Mouse (Mus musculus): ENCODE data around the gene Hvcn1. TPM values are rescaled to one million over a fixed set of nuclear protein-coding genes. Genes with fewer than 3 reads are reported as not detected.
"Not testable (repeated sequence)": the region's sequence is repeated elsewhere in the genome, so short reads cannot be mapped to it uniquely, and the experiment has no call there.

The Hvcn1 gene
- total RNA-seq, 2 experiments from 2014 or later = 45.1 to 51.2 TPM

DNA sequence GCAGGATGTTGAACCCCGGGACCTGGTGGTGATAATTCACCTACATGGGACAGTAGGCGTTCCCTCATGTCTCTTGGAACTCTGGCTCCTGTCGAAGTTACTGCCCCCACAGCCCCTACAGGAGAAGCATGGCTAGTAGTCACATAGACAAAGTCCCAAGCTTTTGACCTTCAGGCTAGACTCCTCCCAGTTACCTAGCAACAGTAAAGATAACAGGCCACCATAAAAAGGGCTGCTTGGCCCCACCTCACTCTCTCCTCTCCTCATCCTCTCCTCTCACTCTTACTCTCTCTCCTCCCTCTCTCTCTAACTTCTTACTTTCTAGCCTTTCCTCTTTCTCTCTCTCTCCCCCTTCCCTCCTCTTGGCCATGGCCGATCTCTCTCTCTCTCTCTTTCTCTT, 5.7 kb upstream of the Hvcn1 start:
- ATAC-seq (ENCODE audit: poor library complexity, severe bottlenecking) = no peak

DNA sequence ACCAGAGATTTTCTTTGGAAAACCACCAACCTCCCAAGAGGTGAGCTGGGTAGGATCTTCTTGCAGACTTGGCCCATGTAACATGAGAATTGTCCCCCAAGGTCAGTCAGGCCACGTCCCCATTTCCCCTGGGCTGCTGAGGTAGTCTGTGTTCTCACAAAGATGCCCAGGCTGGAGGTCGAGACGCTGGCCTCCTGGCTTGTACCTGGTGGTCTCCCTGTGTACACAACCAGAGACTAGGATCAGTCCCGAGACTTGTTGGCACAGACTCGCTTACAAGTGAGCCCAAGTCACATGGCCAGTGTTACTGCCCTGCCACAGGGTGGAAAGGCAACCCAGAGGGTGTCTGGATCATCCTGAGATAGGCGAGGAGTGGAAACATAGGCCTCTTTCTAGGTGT, 4.7 kb upstream of the Hvcn1 start:
- ATAC-seq (ENCODE audit: poor library complexity, severe bottlenecking) = no peak

DNA sequence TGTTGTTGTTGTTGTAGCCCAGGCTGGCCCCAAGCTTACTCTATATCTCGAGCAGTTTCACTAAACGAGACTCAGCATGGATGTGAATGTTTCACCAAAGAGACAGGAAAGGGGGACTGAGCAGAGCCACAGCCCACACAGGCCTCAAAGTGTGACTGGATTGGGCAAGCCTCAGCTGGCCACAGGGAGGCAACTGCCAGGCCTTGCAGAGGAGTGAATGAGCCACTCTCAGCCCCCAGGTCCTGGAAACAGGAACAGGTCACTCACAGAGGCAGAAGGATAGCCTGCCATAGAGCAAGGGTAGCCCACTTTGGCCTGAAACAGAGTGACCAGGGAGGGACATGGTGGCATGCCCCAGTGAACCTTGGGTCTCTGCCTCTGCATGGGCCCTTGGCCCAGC, 2.4 kb upstream of the Hvcn1 start:
- peak; percentile 68 for ATAC-seq (ENCODE audit: poor library complexity, severe bottlenecking)

DNA sequence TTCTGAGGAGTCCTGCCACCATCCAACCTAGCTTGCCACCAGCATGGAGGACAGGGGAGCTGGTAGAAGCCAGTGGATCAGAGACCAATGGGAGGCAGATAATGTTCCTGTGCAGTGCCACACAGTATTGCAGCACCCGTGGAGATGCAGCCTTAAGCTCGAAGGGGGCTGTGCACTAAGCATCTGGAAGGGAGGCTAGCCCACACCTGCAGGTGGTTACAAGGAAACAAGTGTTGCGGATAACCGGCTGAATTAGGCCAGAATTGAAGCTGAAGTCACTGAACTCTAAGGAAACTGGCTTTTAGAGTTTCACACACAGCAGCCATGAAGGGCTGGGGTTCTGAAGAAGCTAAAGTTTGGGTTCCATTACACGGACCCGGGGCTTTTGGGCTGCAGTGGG, 2.3 kb downstream of the Hvcn1 start:
- no peak for ATAC-seq (ENCODE audit: poor library complexity, severe bottlenecking)

DNA sequence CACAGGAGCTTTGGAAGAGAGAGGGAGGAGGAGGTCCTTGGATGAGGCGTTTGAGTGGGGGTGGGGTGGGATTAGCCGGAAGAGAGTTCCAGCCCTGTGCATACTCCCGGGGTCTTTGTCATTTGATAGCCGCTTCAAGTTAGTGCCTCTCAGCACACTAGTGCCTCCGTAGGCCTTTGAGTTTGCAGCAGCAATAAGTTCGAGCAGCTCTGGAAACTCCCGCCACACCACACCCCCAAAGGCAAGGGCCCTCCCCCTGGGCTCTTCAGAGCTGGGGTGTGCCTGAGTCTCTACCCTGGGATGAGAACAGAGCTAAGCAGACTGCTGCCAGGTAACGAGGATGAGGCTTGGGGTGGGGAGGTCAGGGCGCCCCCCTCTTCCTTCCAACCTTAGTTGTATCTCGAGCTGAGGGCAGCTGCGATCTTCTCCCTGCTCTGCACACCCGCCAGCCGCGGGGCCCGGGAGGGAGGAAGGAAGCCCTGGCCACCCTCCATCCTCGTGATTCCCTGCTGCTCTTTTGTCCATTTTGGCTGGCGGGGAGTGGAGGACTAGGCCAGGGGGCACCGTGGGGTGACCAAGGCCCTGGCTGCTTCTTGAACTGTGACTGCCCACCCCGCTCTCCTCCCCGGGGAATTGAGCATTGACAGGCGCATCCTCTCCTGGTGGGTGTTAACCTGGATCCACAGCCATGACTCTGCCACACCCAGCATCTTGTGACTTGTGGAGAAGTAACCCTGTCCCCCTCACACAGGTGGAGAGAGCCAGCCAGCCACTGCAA, 3.2 kb downstream of the Hvcn1 start:
- peak; percentile 47 for ATAC-seq (ENCODE audit: poor library complexity, severe bottlenecking)

DNA sequence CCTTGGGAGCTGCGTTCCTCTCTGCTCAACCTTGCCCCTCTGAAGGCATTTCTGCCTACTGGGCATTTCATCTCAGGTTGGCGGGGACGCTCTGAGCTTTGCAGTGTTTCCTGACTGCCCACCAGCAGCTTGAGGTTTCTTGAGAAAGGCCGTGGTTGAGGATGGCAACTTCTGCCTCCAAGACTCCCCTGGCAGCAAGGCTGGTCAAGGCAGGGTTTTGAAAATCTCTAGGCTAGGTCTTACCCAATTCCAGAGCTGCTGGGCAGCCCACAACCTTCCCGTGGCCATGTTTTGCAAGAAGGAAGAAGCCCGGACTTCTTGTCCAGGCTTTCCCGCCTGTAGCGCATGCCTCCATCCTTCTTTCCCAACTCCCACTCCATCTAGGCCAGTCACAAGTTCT, 4.3 kb downstream of the Hvcn1 start:
- ATAC-seq (ENCODE audit: poor library complexity, severe bottlenecking) = peak; percentile 47

DNA sequence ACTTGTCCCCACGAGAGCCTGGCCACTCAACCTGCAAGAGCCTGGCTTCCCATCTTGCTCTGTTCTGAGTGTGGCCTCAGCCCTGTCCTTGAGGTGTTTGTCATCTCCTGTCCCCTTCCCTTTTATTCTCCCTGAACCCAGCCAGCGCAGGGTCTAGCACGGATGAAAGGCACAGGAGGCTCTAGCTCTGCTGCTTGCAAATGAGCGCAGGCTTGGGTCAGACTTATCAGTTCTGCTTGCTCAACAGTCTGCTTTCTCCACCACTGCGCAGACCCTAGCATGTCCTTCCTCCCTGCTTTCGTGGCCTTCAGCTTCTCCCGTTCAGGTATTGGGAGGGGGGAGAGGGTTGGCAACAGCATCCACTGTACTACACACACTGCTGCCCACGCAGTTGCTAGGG, 5.5 kb downstream of the Hvcn1 start:
- ATAC-seq (ENCODE audit: poor library complexity, severe bottlenecking) = peak; percentile 33

DNA sequence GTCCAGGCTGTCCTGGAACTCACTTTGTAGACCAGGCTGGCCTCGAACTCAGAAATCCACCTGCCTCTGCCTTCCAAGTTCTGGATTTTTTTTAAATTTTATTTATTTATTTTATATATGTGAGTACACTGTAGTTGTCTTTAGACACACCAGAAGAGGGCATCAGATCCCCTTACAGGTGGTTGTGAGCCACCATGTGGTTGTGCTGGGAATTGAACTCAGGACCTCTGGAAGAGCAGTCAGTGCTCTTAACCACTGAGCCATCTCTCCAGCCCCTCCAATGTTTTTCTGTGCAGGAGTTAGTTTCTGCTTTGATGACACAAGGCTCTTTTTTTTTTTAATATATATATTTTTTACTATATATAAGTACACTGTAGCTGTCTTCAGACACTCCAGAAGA, 6.2 kb downstream of the Hvcn1 start:
- ATAC-seq (ENCODE audit: poor library complexity, severe bottlenecking) = not testable (repeated sequence)

DNA sequence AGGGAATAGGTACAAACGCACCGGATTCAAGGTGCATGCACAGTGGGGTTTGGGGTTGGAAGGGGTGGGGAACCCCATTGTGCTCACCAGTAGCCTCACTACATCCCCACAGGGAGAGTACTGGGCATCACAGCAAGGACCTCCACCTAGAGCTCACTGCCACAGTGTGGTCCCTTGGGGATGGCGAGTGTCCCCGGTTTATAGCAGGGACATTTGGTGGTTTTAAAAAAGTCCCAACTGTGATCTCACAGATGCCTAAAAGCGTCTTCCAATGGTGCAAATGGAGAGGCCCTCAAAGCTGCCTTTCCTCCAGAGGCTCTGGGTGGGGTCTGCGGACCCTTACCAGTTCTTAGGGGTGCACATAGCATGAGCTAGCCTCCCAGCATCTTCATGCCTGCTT, 7.3 kb downstream of the Hvcn1 start:
- ATAC-seq (ENCODE audit: poor library complexity, severe bottlenecking) = no peak

DNA sequence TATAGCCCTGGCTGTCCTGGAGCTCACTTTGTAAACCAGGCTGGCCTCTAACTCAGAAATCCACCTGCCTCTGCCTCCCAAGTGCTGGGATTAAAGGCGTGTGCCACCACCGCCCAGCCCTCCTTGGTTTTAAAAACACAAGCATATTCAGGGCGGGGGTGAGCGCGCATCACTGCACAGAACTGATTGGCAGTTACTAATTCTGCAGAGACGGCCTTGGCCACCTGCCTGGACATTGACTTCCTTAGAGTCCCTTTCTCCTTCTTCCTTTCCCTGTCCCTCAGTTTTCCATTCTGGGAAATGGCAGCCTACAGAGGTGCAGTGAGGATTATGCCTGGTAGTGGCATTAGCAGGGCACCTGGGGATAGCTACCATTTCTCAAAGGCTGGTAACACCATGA, 11.0 kb downstream of the Hvcn1 start:
- no peak for ATAC-seq (ENCODE audit: poor library complexity, severe bottlenecking)

DNA sequence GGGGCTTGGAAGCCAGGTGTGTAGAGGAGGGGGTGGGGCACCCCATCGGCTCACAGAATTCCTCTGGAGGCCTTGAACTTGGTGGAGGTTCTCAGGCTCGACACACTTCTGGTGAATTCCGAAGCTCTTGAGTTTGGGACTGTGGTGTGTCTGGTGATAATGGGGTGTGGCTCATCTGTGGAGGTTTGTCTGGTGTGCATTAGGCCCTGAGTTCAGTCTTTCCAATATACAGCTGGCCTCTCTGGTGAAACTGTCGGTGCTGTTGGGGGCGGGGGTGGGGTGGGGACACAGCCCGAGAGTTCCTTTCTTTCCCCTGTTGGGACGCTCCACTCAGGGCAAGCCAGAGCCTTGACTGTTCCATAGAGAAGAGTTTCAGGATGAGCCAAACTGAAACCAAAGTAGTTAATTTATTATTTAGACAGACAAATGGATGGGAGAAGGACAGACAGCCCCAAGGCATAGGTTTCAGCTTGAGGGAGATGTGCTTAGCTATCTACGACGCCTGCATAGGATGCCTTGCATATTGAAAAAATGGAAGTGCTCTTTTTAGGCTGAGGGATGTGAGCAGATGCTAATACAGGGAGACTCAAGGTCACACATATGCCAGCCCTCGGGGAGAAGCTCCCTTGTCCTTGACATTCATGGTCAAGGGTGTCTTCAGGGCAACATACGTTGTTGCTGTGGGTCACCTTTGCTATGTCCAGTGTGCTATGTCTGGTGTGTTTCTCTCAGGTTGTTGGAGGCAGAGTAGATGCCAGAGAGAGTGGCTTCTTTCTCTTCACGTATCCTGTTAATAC, 11.7 kb downstream of the Hvcn1 start:
- no peak for ATAC-seq (ENCODE audit: poor library complexity, severe bottlenecking)

DNA sequence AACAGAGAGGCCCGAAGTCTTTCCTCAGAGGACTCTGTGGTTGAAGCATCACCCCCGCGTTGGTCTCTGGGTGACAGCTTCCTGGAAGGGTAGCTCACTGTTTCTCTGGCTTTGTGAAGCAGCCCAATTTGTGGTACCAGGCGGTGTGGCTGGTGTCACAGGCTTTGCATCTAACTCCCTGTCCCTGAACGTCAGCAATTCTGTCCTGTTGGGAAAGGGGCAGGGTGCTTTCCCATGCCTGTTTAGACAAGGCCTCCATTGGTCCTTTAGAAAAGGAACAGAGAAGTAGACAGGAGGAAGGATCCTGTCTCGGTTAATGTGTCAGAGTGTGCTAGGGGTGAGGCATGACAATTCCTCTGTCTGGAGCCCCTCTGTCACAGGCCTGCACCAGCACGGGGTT, 12.3 kb downstream of the Hvcn1 start:
- peak; percentile 60 for ATAC-seq (ENCODE audit: poor library complexity, severe bottlenecking)

DNA sequence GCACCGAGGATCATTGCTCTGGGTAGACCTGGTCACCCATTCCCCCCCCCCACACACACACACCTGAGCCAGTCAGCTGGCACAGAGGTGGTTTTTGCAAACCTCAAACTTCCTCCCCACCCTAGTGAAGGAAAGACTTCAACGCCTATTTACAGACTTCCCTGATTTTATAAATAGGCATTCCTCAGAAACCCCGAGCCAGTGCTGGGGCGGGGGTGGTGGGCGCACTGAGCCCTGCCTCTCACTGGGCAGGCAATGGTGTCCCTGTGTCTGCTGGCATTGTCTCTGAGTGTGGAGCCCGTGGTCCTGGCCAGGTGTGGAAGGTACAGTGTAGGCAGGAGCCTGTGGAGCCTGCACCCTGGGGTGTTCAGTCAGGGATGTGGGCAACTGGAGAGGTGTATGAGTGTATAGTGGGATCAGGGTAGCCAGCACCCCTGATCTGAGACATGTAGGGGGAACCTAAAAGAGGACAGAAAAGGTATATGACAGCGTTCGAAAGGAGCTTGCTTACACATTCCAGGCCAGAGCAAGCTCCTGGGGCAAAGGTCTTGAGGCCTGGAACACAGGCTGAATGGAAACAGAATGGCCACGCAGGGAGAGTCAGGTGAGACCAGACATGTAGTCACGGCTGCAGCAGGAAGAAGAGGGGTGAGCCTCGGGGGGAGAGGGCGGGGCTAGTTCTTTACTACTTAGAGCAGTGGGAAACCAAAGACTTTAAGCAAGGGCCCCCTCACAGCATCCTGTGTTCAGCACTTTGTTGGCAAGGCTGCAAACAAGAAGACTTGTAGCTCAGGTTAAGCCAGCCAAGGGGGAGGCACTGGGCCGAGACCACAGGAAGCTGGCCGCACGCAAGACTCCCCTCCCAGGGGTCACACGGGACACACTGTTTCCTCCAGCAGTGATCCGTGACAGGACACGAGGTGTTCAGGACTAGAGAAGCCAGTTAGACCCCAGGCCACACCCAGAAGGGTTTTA, 13.3 kb downstream of the Hvcn1 start:
- ATAC-seq (ENCODE audit: poor library complexity, severe bottlenecking) = peak; percentile 59

DNA sequence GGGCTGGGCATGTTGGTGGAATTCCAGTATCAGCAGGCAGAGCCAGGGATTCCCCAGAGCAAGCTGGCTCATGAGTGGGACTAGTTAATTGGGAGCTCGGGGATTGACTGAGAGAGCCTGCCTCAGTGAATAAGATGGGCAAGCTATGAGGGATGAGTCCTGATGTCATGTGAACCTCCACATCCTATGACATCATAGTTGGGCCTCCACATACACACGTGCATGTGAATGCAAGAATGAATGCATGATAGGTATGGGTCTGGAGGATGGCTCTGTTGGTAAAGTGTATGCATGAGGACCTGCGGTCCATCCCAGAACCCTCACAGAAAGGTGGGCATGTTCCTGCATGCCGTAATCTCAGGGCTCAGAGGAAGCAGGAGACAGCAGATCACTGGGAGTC, 14.5 kb downstream of the Hvcn1 start:
- ATAC-seq (ENCODE audit: poor library complexity, severe bottlenecking) = no peak

DNA sequence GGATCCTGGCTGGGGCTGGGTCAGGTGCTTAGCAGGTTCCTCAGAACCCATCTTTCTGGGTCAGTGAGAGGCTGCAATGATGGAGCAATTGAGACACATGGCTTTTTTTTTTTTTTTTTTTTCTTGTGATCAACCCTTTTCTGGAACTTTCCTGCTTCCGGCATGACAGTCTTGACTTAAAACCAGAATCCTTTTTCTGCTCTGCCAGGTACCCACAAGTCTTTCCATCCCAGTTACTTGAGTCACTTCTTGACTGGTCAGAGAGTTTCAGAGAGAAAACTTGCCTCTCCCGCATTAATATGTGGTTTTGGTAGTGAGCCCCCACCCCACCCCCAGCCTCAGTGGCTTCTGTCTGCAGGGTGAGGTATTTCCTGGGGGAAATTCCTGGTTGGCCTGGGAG, 17.7 kb downstream of the Hvcn1 start:
- ATAC-seq (ENCODE audit: poor library complexity, severe bottlenecking) = no peak

DNA sequence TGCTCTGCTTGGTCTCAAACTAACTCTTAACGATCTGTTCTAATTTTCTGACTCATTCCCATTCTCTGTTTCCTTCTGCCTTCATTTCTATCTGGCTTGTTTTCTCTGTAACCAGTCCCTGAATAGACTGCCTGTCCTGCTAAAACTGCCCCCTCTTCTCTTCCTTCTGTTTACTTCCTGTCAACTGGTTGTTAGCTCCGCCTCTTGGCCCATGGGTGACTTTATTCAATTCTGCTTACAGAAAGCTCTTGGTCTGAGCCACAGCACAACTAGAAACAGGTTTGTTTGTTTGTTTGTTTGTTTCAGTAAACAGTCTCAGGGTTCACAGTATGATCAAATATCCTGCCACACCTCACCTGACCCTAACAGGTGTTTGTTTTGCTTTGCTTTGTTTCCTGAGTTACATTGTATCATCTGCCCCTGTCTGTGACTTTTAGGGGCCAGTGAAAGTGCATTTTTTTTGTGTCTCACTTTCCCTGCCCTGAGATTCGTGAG, 21.7 kb downstream of the Hvcn1 start:
- no peak for ATAC-seq (ENCODE audit: poor library complexity, severe bottlenecking)

DNA sequence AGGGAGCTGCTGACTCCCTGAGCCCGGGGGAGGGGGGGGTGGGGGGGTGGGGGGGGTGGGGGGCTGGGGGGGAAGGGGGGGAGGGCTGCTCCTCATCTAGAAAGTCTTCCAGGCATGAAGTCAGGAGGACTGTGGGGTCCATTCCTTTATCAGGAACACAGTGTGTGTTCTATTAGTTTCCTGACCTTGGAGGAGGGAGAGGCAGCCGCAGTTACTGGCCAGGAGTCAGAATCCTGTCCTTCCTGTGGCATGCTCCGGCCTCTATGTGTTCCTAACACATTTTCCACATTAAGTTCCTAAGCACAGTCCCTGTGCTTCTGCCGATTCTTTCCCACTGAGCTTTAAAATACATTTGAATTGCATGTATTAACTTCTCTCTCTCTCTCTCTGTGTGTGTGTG, 22.2 kb downstream of the Hvcn1 start:
- no peak for ATAC-seq (ENCODE audit: poor library complexity, severe bottlenecking)

DNA sequence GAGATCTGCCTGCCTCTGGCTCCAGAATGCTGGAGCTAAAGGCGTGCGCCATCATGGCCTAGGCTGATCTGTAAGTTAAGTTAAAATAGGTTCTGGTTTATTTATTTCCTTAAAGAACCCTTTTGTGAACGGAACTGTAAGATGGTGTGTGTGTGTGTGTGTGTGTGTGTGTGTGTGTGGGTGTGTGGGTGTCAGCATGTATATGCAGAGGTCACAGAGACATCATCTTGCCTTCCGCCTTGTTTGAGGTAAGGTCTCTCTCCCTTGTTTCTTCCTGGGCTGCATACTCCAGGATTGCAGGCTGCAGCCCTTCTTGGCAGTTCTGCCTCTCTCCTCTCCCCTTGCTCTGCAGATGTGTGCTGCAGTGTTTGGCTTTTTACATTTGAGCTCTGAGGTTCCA, 24.2 kb downstream of the Hvcn1 start:
- ATAC-seq (ENCODE audit: poor library complexity, severe bottlenecking) = no peak

DNA sequence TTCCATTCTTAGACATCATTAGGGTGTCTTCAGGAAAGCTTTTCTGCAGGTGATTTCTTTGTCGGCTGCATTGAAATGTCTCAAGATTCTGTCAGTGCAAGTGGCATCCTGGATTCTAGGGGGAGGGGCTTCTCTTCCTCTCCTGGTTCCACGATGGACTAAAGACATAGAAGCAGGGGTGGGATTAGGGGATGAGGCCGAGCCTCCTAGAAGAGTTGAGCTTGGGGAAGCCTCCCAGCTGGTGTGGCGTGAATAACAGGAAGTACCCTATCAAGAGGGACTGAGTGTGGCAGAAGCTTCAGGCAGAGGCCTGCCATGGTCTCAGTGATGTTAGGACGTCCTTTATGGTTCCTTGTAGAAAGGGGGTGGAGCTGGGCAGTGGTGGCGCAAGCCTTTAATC, 24.8 kb downstream of the Hvcn1 start:
- peak; percentile 38; the same call in 1 of the 2 replicates for ATAC-seq (ENCODE audit: poor library complexity, severe bottlenecking)

DNA sequence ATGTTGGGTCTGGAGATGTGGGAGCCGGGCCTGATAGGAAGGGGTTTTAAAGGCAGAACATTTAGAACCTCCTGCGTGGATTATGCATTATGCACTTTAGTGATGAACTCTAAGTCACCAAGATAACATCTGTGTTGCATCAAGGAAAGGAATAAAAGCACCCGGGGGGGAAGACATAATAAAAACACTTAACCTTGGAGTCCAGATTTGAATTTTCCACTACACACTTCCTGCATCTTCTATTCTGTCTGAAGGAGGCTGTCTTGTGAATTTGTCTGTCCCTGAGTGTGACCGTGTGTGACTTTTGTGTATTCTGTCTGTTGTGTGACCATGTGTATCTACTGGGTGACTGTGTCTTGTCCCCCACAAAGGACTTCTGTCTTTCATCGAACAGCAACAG, 25.4 kb downstream of the Hvcn1 start:
- ATAC-seq (ENCODE audit: poor library complexity, severe bottlenecking) = no peak

DNA sequence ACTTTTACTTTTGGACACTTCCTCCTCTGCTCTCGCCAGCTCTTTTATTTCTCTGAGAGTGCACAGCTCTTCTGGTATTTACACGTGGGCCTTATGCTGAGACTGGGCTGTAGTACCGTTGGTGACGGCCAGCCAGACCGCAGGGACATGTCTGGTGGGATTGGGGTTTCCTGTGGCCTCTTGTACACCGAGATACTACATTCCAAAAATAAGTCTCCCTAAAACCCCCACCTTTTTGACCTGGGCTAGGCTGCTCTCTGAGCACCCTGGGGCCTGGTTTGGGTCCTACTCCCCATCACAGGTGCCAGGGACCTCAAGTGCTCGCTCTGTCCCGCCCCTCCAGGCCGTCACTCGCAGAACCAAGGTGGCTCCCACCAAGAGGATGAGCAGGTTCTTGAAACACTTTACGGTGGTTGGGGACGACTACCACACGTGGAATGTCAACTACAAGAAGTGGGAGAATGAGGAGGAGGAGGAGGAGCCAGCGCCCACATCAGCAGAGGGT, 26.5 kb downstream of the Hvcn1 start:
- ATAC-seq (ENCODE audit: poor library complexity, severe bottlenecking) = peak; percentile 24; the same call in 1 of the 2 replicates

Data from megakaryocyte, adult 5-6 weeks (primary cell).